Mouse (Mus musculus) layer of hippocampus, postnatal 10 days (tissue): ENCODE results near the gene Pgap3. TPM values are rescaled to one million over a fixed set of nuclear protein-coding genes. Genes with fewer than 3 reads are reported as not detected.
A peak's percentile ranks its signal among the peaks of the same experiment; 100 is the strongest.

ENCODE experiments used
- DNase-seq, 2 experiments: peaks; one replicate each; pipeline ENCODE4 v3.0.0; 2021; ENCODE audit warnings: low spot score in 2 of 2
- total RNA-seq, 2 experiments: library from RNA; stranded (reverse); gene quantifications; 2 replicates each; pipeline ENCODE4 v1.2.3; 2021

Pgap3 gene
- total RNA-seq, 2 experiments from 2014 or later = 8.9 to 10.1 TPM

- DNase-seq = no peak
Measured at GRCm38 (mm10) chr11:98357396-98358160, 42.7 kb downstream of the Pgap3 start.

DNA sequence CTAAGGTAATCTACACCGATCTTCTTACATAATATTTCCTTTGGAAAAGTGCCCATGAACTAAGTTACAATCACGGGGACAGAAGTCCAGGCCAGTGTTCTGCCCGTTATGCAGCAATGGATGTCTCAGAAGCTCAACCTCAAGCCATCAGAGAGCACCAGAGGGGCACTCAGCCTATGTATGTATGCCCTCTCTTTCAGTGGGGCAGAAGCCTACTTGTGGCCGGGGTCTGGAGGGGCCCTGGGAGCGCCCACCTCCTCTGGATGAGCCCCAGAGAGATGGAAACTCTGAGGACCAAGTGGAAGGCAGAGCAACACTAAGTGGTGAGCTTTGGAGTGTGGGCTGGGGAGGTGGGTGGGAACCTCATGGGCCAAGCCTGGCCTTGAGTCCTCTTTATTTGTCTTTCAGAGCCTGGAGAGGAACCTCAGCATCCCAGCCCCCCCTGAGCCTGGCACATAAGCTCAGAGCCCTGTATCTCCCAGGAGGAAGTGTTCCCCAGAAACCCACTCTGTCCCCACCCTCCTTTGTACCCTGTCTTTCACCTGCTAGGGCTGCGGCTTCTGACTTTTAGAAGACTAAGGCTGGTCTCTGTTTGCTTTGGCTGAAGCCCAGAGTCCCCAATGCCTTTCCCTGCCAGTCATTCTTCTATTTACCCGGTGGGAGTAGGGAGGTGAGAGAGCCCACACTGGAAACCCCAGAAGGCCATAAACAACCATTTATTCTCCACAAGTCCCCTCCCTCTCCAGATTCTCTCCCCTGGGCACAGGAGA is 43.5 kb downstream of the Pgap3 start:
- DNase-seq = no peak

DNA sequence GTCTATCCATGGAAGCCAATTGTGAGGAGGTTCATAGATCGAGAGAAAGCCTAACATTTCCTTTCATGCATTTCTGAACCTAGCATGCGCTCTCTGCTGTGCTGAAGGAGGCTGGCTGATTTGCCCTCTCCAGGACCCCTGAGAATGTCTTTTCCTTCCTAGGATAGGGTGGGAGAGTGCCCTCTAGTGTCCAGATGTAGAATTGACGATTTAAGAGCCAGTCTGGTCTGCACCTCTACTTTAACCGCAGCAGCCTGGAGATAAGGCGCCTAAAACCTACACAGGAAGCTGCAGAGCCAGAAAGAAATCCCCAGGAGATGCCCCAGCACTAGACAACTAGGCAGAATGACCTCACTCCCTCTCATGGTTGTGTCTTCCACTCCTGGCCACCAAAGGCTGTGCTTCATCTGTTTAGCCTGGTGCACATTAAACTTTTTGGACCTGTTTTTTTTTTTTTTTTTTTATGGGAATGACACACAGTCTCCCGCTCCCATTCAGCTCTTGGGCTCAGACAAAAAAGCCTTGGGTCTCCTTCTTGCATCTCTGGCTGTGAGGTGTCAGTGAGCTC is 44.5 kb downstream of the Pgap3 start:
- DNase-seq = peak in 1 of 2 experiments; percentile 53

- DNase-seq = no peak
Measured at GRCm38 (mm10) chr11:98354445-98354844, 45.8 kb downstream of the Pgap3 start.

DNA sequence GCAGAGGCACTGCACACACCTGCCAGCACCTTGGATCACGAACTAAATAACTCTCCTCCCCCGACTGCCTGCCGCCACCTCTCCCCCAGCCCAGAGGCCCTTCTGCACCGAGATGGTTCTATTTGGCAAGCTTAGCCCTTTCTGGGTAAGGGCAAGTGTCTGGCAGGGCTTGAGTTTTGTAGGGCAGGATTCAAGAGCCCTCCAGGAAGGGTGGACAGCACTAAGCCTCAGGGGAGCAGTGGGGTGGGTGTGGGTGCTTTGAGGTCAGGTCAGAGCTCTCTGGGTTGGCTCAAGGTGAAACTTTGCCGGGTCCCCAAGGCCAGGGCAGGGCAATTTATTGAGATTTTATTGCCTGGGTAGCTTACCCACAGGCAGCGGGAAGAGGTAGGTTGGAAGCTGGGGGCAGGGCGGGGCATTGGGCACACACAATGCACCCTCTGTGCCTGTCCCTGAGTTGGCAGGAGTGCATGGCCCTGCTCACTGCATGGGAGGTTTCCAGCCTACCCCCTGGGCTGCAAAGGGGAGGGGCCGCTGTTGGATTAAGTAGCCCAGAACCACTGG is 46.6 kb downstream of the Pgap3 start:
- no peak for DNase-seq

DNA sequence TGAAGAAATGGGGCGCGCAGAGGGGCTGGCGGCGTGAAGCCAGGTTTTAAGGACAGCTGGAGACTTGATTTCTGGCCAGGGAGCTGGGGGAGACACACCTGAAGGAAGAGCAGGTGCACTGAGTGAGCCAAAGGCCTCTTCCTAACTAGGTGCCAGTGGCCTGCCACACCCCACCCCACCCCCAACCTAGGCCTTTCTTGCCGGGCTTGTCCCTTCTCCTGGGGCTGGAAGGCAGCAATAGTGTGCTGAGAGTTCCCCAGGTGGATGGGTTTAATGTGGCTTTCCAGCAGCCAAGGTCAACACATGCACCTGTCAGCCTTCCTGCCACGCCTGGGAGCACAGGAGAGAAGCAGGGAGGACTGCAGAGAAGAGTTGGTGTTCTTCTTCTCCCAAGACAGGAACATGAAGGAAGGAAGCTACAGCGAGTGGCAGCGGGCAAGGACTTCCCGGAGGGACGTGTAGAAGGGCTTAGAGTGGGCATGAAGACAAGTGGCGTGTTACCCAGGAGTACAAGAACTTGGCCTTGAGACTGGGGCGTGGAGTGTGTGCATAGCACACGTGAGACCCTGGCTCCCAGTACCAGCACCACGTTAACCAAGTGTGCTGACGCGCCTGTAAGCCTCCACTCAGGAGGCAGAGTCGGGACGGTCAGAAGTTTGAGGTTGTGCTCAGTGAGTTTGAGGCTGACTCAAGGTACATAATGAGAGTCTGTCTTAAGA is 47.9 kb downstream of the Pgap3 start:
- no peak for DNase-seq

GRCm38 (mm10) chr11:98349308-98349707 is 51.0 kb downstream of the Pgap3 start:
- no peak for DNase-seq

GRCm38 (mm10) chr11:98348083-98348961 is 52.0 kb downstream of the Pgap3 start, which contains the start of gene Ppp1r1b:
Gene Ppp1r1b (plus strand): TSS chr11:98348404.
- peak; percentile 76 to 79 for DNase-seq

GRCm38 (mm10) chr11:98347385-98348082 is 52.8 kb downstream of the Pgap3 start:
- DNase-seq = no peak

DNA sequence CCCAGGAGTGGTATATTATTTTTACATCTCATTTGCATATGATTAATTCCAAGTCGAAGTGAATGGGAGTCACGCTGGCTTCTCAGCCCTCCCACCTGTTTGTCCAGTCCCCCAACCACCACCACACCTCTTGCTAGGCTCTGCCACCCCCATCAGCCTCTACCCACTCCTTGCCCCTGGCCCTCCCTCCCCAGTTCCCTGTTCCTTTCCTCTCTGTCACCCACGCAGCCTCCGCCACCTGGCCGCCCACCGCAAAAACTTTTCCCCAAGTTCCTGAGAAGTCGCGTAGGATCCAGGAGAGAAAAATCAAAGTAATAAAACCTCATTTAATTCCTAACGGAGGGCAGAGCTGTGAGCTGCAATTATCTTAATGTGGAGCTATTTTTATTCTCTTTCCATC is 54.1 kb downstream of the Pgap3 start:
- no peak for DNase-seq

- DNase-seq = peak; percentile 90 to 92
Measured at GRCm38 (mm10) chr11:98345253-98345652, 55.0 kb downstream of the Pgap3 start.

DNA sequence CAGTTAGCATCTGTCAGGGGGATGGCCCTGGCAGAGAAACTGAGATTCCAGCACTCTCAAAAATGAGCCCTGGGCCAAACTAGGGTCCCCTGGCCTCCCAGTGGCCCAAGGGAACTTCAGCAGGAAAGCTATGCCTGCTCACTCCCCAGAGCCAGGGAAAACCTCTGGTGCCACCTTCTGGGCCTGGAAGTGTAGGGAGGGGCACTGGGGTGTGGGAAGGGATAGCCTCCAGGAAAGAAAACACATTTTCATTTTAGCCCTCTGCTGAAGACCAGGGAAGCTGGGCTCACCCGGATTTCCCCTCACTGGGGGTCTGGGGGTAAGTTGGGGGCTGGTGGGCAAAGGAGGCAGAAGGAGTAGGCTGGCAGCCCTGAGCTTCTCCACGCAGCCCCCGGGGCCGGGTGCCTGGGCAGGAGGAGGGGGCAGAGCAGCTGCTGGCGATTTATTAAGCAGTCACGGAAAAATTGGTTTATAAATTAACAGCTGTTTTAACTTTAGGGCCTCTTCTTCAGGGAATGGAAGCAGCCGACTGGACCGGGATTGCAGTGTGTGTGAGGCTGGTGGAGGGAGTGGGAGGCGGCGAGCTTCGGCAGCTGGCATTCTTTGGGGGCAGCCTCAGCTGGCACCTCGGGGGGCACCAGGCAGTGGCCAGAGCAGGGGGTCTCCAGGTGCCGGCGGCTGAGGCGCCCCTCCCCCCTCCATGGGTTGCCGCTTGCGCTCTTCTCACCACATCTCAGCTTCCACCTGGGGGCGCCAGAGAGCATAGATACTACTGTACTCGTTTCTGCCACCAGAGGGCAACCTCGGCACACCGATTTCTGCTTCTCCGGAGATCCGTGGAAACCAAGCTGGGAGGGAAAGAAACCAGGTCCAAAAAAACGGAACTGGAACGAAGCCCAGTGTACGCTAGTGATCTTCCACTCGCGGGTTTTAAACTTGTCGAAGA is 58.0 kb downstream of the Pgap3 start:
- DNase-seq = peak; percentile 100

GRCm38 (mm10) chr11:98341174-98341573 is 59.1 kb downstream of the Pgap3 start:
- DNase-seq = no peak

GRCm38 (mm10) chr11:98340597-98340996 is 59.7 kb downstream of the Pgap3 start:
- no peak for DNase-seq

- no peak for DNase-seq
Measured at GRCm38 (mm10) chr11:98339679-98340287, 60.5 kb downstream of the Pgap3 start.

DNA sequence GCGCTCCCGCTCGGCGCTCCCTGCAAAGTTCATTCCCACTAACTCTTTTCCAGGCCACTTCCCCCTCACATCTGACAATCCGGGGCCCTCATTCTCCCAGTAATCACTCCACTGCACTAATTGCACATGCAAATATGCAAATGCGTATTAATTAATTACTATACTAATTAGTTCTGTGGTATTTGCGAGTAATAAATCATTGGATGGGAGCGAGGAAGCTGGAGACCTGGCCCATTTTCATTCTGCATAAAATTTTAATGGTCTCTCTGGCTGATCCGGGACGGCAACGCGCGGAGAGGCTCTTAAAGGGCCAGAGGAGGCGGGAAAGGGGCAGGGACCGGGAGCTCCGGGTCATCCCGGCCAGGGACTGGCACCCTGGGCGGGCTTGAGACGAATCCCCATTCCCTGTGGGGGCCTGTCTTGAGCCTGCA is 61.2 kb downstream of the Pgap3 start:
- DNase-seq = no peak
